Mouse (Mus musculus): ENCODE data around the gene Rtn1.

Gene Rtn1

GRCm38 (mm10) chr12:72408954-72409353 is at the start of gene Rtn1:
Rtn1 (minus strand) TSS chr12:72409054.
- DNase-seq (ENCODE audit: low spot score): no peak

GRCm38 (mm10) chr12:72453941-72454340 is 45.1 kb upstream of the Rtn1 start:
- DNase-seq (ENCODE audit: low spot score): no peak

- no peak for DNase-seq (ENCODE audit: low spot score)
Observed at GRCm38 (mm10) chr12:72441839-72442576, 33.2 kb upstream of the Rtn1 start, which contains the start of gene Lrrc9. Lrrc9 (plus strand) TSS chr12:72441866.

- DNase-seq (ENCODE audit: low spot score): no peak
Observed at GRCm38 (mm10) chr12:72438961-72439480, 30.2 kb upstream of the Rtn1 start.

GRCm38 (mm10) chr12:72437676-72438341 is 29.0 kb upstream of the Rtn1 start:
- no peak for DNase-seq (ENCODE audit: low spot score)

DNA sequence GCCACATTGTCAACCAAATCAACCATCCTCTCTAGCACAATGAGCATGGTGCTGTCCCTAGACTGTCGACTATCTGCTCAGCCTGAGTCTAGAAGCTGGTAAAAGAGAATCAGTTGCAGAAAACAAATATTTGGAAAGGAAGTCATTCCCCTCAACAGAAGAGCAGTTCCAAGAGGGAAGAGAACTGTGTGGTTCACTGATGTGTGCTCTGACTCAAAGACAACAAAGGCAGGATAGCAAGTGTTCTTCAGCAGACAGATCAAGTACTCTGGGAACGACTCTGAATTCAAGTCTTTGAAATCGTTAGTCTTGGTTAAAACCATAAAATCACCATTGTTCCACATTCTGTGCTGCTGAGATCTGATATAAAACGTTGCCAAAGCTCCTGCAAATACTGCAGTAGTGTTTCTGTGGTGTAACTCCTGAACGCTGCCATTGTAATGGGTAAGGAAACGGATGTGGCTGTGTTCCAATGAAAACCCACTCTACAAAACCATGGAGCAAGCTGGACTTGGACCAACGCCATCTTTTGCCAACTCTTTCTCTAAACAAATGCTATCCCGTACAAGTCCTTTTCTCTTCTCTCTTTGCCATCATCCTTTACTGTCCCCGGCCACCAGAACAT is 24.5 kb upstream of the Rtn1 start:
- DNase-seq (ENCODE audit: low spot score): no peak

- no peak for DNase-seq (ENCODE audit: low spot score)
Observed at GRCm38 (mm10) chr12:72432209-72432608, 23.4 kb upstream of the Rtn1 start.

GRCm38 (mm10) chr12:72427722-72428126 is 18.9 kb upstream of the Rtn1 start:
- DNase-seq (ENCODE audit: low spot score): no peak

DNA sequence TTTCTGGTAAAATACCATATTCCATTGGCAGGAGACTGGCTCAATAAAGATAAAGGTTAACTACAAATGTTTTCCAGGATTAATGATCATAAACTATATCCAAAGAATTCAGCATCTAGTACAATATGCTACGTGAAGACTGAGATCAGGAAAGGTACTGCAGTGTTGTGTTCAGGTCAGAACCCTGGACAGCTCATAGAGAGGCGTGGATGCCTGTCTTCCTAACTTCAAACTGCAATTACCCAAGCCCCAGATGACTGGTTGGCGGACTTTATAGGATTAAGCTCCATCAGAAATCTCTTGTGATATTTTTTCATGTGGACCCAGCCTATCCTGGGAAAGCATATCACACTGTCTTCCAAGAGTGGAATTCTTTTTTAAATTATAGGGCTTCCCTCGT is 13.8 kb upstream of the Rtn1 start:
- DNase-seq (ENCODE audit: low spot score): no peak

DNA sequence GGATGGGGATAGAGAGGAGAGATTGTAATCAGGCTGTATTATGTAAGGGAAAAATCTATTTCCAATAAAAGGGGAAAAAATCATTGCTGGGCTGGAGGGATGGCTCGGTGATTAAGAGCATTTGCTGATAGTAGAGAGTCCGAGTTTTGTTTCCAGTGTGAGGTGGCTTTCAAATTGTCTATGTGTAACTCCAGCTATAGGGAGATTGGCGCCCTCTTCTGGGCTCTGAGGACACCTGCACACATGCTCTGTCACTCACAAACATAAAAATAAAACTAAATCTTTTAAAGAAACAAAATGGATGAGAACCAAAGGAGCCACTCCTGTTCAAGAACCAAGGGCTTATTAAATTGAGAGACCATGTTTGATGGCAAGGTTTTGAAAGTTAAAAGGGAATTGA is 8.9 kb upstream of the Rtn1 start:
- DNase-seq (ENCODE audit: low spot score): no peak

DNA sequence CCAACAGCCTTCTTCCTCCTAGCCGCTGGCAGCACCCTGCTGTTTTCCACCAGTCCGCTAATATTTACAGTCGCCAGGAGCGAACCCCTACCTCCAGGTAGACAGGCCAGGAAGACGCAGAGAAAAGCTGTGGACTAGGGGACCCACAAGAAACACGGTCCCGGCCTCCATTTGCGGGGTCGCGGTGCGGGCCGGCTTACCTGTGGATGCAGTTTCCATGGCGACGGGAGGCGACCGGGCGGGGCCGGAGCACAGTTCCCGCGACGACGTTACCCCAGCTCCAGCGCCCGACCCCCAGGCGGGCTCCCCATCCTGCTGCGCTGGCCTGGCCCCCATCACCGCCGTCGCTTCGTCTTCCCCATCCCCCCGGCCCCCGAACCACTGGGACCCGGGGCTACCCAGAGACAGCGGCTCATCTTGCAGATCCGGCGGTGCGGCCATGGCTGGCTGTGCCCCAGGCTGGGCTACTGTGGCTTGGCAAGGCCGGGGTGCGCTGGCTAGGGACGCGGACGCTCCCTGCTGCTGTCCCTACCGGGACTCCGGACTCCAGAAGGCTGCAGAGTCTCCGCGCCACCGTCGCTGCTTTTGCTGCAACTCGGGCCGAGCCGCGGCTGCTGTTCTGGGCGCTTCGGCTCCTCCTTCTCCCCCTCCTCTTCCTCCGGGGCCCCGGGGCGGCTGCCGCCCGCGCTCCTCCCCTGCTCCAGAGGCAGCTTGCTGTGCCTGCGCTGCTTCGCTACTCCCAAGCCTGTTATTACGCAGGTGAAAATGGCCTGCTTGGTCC is 553 bp downstream of the Rtn1 start:
- DNase-seq (ENCODE audit: low spot score): no peak

DNA sequence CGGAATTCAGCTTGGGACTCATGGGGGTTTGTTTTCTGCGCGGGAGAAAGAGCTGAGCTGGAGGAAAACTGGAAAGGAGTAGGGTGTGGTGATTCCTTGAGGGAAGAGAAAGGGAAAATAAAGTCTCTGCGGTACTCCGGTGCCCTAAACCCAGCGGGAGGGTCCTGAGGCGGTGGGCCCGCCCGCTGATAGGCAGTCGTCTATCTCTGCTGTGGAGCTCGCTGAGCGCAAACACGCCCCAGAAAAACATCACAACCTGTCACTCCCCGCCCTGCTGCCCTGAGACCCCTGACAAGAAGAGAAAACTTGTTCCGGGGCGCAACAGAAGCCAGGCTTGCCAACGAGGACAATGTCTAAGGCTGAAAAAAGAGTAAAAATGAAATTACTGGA is 1.1 kb downstream of the Rtn1 start:
- DNase-seq (ENCODE audit: low spot score): no peak

- DNase-seq (ENCODE audit: low spot score): no peak
Observed at GRCm38 (mm10) chr12:72407146-72407545, 1.7 kb downstream of the Rtn1 start.

DNA sequence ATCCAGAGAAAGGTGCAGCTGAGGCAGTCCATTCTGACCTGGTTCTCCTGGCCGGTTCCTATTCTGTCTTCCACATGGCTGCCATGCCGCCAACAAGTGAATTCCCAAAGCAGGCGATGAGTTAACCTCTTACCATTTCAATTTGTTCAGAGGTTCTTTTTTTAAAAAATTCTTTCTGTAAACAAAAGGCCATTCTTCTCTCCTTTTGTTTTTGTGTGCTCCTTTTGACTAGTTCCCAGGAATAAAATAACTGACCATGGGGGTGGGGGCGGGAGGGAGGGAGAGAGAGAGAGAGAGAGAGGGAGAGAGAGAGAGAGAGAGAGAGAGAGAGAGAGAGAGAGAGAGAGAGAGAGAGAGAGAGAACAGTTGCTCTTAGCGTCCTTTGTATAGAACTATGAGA is 3.8 kb downstream of the Rtn1 start:
- no peak for DNase-seq (ENCODE audit: low spot score)

DNA sequence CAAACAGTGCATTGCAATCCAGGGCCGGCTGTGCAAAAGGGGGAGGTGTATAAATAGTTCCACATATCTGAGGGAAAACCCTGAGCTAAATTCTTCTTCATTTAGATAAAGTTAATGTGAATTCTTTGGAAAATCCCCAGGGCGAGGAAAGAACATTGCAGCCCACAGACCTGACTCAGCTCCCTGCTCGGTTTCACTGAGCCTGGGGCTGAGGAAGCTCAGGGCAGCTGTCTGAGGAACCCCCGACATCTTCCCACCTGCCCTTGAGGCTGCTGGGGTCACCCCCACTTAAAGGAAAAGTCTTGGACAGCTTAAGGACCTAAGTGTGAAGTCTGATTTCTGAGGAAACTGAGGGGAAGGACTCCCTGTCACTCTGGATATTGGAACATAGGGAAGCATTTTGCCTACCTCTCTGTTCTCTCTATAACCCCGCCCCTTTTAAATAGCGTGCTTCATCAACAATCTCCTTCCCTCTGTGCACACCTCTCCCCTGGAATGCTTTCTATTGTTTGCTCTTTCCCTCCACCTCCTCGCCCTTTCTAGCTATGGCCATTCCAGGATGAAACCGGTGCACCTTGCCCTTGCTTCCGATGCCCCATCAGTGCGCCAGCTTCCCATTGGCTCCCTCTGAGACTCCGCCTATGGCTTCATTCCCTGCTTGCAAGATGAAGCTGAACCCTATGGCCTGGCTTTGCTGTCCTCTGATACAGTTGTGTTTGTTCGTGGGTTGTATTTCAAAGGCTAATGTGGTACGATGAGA is 15.6 kb downstream of the Rtn1 start:
- DNase-seq (ENCODE audit: low spot score): no peak

DNA sequence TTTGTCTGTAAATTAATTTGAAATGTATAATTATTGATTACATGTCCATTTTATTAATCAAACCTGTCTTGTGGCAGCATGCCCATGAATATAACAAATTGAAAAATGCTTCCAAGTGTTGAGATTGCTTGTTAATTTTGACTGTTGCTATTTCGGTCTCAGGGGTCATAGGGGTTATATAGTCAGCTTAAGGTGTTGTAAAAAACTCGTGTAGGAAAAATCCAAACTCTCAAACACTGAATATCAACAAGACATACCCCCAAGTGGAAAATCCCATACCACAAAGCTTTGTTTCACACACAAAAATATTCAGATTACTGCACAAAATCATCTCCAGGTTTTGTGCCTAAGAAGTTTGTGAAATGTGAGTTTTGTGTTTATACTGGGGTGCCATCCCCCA is 18.5 kb downstream of the Rtn1 start:
- DNase-seq (ENCODE audit: low spot score): no peak

DNA sequence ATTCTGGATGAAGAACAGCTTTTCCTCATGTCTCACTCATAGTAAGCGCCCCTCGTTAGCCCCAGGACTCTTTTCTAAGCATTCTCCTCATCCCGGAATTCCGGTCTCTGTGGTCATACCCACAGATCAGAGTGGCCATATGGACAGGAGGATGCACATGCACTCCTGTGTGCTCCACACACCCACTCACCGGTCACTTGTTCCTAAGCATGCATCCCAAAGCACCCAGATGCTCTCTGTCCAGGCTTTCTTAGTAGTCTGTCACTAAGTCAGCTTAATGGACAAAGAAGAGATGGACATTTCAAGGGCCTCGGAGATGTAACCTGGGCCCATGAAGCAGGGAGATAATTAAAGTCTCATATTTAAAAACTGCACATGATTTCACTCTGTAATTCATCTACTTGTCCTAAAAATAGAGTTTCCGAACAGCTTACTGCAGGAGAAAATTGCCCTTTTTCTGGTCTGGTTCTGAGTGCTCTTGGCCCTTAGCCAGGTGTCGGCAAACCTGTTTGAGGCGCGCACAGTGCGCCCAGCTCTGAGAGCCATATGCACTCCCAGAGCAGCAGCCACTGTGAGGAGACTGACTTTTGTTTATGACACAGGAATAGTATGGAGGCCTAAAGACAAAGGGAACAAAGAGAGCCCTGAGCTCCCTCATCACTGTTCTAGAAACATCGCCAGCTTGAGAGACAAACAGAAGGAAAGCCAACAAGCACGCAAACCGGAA is 19.3 kb downstream of the Rtn1 start:
- DNase-seq (ENCODE audit: low spot score): no peak

DNA sequence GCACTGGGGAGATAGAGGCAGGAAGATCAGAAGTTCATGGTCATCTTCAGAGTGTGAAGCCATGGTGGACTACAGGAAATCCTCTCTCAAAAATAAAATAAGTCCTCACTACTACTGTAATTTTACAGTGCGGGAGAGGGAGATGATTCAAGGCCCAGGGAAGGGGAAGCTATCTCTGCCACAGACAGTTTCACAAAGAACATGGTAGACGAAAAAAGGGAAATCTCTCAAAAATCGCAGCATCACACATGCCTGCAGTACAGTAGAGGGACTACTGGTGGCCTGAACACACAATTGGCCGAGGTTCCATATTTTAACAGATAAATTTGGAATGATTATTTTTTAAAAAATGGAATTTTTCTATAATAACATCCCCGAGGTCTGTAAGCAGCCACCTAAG is 20.0 kb downstream of the Rtn1 start:
- no peak for DNase-seq (ENCODE audit: low spot score)

GRCm38 (mm10) chr12:72388135-72388534 is 20.7 kb downstream of the Rtn1 start:
- DNase-seq (ENCODE audit: low spot score): no peak

GRCm38 (mm10) chr12:72376309-72376708 is 32.5 kb downstream of the Rtn1 start:
- no peak for DNase-seq (ENCODE audit: low spot score)

GRCm38 (mm10) chr12:72374823-72375225 is 34.0 kb downstream of the Rtn1 start:
- DNase-seq (ENCODE audit: low spot score): no peak

Measured in MN1 (cell line).